Mouse (Mus musculus) G1E (cell line): ENCODE results near the gene Ikzf2.

Source experiments
- CTCF ChIP-seq: IDR thresholded peaks from 2 replicates; pipeline ENCODE4 v1.5.1; 2012; ENCODE audit warnings: low read depth, low read length, inconsistent platforms, mixed read lengths
- GATA1 ChIP-seq: IDR thresholded peaks from 2 replicates; pipeline ENCODE4 v1.6.1; 2012; ENCODE audit warnings: borderline replicate concordance, low read length, inconsistent platforms, mixed read lengths

GRCm38 (mm10) chr1:69657455-69657854, 29.6 kb downstream of the Ikzf2 start:
- no peak for TF ChIP-seq CTCF
- TF ChIP-seq GATA1 = no peak
